In the genomic region with DNA sequence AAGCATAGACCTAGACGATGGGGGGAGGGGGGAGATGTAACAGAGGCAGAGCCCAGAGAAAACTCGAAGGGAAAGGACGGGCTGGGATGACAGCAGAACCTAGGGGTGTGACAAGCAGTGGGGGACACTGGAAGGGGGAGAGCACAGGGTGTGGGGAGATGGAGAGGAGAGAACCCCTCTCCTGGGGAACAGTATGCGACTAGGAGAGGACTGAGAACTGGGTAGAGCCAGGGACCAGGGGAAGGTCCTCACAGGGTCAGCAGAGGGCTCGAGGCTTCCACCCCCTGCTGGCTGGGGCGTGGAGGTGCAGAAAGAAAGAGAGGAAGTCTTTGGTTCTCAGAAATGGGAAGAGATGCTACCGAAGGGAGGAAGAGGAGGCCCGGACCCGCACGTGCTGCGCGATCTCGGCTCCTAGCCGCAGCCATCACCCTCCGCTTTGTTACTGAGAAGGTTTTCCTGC, we compare ENCODE assay signal across 8 mouse cellular contexts. TPM values are rescaled to one million over a fixed set of nuclear protein-coding genes. Genes with fewer than 3 reads are reported as not detected.
A peak's percentile ranks its signal among the peaks of the same experiment; 100 is the strongest.
DNase-seq lines count a peak whose midpoint lies in the region; ATAC-seq and TF ChIP-seq lines count a peak whose summit lies in the region.

No protein-coding gene starts in this region.

- no peaks in the 10 kb centered on the region for H3K9me3 ChIP-seq in MEL (replicated peaks; ENCODE audit: insufficient read depth, low read length)
- H3K9me3 ChIP-seq in heart, embryonic 15.5 days (replicated peaks), result no peaks in the 10 kb centered on the region
- H3K9me3 ChIP-seq in limb, embryonic 12.5 days, result no peaks in the 10 kb centered on the region
- no peaks in the 10 kb centered on the region for H3K9me3 ChIP-seq in midbrain, embryonic 12.5 days
- no peaks in the 10 kb centered on the region for H3K9me3 ChIP-seq in stomach, postnatal 0 days (ENCODE audit: control insufficient read depth, low read length)

- peak overlapping the region; percentile 17 to 56 for H3K4me3 ChIP-seq in MEL (ENCODE audit: control insufficient read depth in 1 of 2, insufficient read depth in 1 of 2, low read depth in 2 of 2, low read length in 2 of 2)
- H3K4me3 ChIP-seq in heart, embryonic 15.5 days, result peak overlapping the region; percentile 21
- H3K4me3 ChIP-seq in limb, embryonic 12.5 days (replicated peaks), result peak overlapping the region; percentile 19; the same call in 1 of the 2 replicates
- H3K4me3 ChIP-seq in midbrain, embryonic 12.5 days, result peak overlapping the region; percentile 21
- no peak overlapping the region for H3K4me3 ChIP-seq in stomach, postnatal 0 days (ENCODE audit: low read depth, low read length)

- peaks cover 0 to 2% of the 10 kb centered on the region in 2 experiments; a peak in 2 of 4 replicates for H3K36me3 ChIP-seq in MEL (ENCODE audit: control insufficient read depth in 1 of 2, insufficient read depth in 2 of 2, low read length in 2 of 2)
- no peaks in the 10 kb centered on the region for H3K36me3 ChIP-seq in heart, embryonic 15.5 days
- no peaks in the 10 kb centered on the region for H3K36me3 ChIP-seq in limb, embryonic 12.5 days
- H3K36me3 ChIP-seq in midbrain, embryonic 12.5 days, result no peaks in the 10 kb centered on the region
- no peaks in the 10 kb centered on the region for H3K36me3 ChIP-seq in stomach, postnatal 0 days (ENCODE audit: control insufficient read depth, insufficient read depth, low read length)

- TF ChIP-seq RAD21 in MEL (IDR thresholded peaks at IDR 0.05; ENCODE audit: low read depth, low read length), result peak; percentile 38

- H3K9ac ChIP-seq in MEL (ENCODE audit: control insufficient read depth, low read depth, low read length, poor library complexity, severe bottlenecking), result peak overlapping the region; percentile 59
- H3K9ac ChIP-seq in heart, embryonic 15.5 days, result no peak overlapping the region
- H3K9ac ChIP-seq in limb, embryonic 12.5 days (replicated peaks), result no peak overlapping the region
- peak overlapping the region; percentile 28; the same call in 1 of the 2 replicates for H3K9ac ChIP-seq in midbrain, embryonic 12.5 days (replicated peaks)
- H3K9ac ChIP-seq in stomach, postnatal 0 days (ENCODE audit: low read length), result no peak overlapping the region

- peak; percentile 62 to 64 for DNase-seq in cerebellum, adult 18-20 months
- no peak for DNase-seq in cerebellum, adult 11 months
- DNase-seq in MEL (ENCODE audit: low read depth, low spot score), result peak; percentile 86
- peak; percentile 82 for DNase-seq in embryo, embryonic 10 days (ENCODE audit: low spot score)
- no peak for DNase-seq in stomach, postnatal 0 days (ENCODE audit: low spot score)

- H3K79me2 ChIP-seq in MEL (ENCODE audit: control insufficient read depth, insufficient read depth, low read length, poor library complexity), result no peaks in the 10 kb centered on the region; the same call in 1 of the 2 replicates

- TF ChIP-seq EP300 in MEL (IDR thresholded peaks at IDR 0.05; ENCODE audit: low read depth in 1 of 2, low read length in 2 of 2), result no peak
- no peak for TF ChIP-seq EP300 in stomach, postnatal 0 days (optimal IDR thresholded peaks at IDR 0.05)

- 2% methylated on average over 14 of the region's 15 CpGs for WGBS in heart, embryonic 15.5 days
- WGBS in limb, embryonic 12.5 days, result 1% methylated on average over 15 of the region's 15 CpGs
- WGBS in midbrain, embryonic 12.5 days, result 0% methylated on average over 14 of the region's 15 CpGs
- 1% methylated on average over 15 of the region's 15 CpGs for WGBS in stomach, postnatal 0 days

- no peak for ATAC-seq in heart, embryonic 15.5 days (replicated peaks; ENCODE audit: insufficient number of reproducible peaks, insufficient read depth, low FRiP score, low read depth)
- ATAC-seq in limb, embryonic 12.5 days (ENCODE audit: insufficient number of reproducible peaks, insufficient read depth, low FRiP score, low TSS enrichment, low read depth), result no peak
- ATAC-seq in midbrain, embryonic 12.5 days (ENCODE audit: low FRiP score, low read depth), result 0 out of 2 replicates have a peak, but pooled peaks have one; percentile 3
- no peak for ATAC-seq in stomach, postnatal 0 days (ENCODE audit: low FRiP score, low TSS enrichment)

- no peaks in the 10 kb centered on the region; a peak in 1 of 4 replicates for H3K27me3 ChIP-seq in MEL (ENCODE audit: control insufficient read depth in 1 of 2, insufficient read depth in 2 of 2, low read length in 2 of 2)
- peaks cover 80% of the 10 kb centered on the region for H3K27me3 ChIP-seq in heart, embryonic 15.5 days
- peaks cover 92% of the 10 kb centered on the region for H3K27me3 ChIP-seq in limb, embryonic 12.5 days
- H3K27me3 ChIP-seq in midbrain, embryonic 12.5 days, result peaks cover 77% of the 10 kb centered on the region
- peaks cover 26% of the 10 kb centered on the region; the same call in 1 of the 2 replicates for H3K27me3 ChIP-seq in stomach, postnatal 0 days (ENCODE audit: control insufficient read depth, insufficient read depth, low read length)

- peak in 1 of 2 experiments; percentile 61; a peak in 2 of 4 replicates for TF ChIP-seq POLR2A in MEL (IDR thresholded peaks at IDR 0.05; ENCODE audit: control insufficient read depth in 1 of 2, insufficient read depth in 1 of 2, low read depth in 1 of 2, low read length in 2 of 2, poor library complexity in 1 of 2)

- H3K27ac ChIP-seq in MEL (ENCODE audit: control insufficient read depth, low read depth, low read length), result peak overlapping the region; percentile 58
- H3K27ac ChIP-seq in heart, embryonic 15.5 days, result no peak overlapping the region
- no peak overlapping the region for H3K27ac ChIP-seq in limb, embryonic 12.5 days
- no peak overlapping the region for H3K27ac ChIP-seq in midbrain, embryonic 12.5 days (replicated peaks)
- no peak overlapping the region for H3K27ac ChIP-seq in stomach, postnatal 0 days (replicated peaks)

- peak; percentile 79 to 81 (median 81) for TF ChIP-seq CTCF in MEL (IDR thresholded peaks at IDR 0.05 in 2 of 3, conservative IDR thresholded peaks at IDR 0.05 in 1 of 3; ENCODE audit: control insufficient read depth in 1 of 3, insufficient read depth in 1 of 3, low read depth in 2 of 3, low read length in 3 of 3, poor library complexity in 1 of 3, severe bottlenecking in 1 of 3)
- TF ChIP-seq CTCF in stomach, postnatal 0 days (IDR thresholded peaks at IDR 0.05; ENCODE audit: low read depth), result peak; percentile 70

- H3K4me2 ChIP-seq in heart, embryonic 15.5 days, result peak overlapping the region; percentile 46
- peak overlapping the region; percentile 33 for H3K4me2 ChIP-seq in limb, embryonic 12.5 days
- peak overlapping the region; percentile 69 for H3K4me2 ChIP-seq in midbrain, embryonic 12.5 days (replicated peaks)
- no peak overlapping the region for H3K4me2 ChIP-seq in stomach, postnatal 0 days (replicated peaks; ENCODE audit: low read depth)

- H3K4me1 ChIP-seq in MEL (ENCODE audit: control insufficient read depth in 1 of 2, insufficient read depth in 2 of 2, low read length in 2 of 2), result peaks cover 0 to 16% of the 10 kb centered on the region in 2 experiments; a peak in 3 of 4 replicates
- H3K4me1 ChIP-seq in heart, embryonic 15.5 days (replicated peaks), result peaks cover 25% of the 10 kb centered on the region
- peaks cover 25% of the 10 kb centered on the region for H3K4me1 ChIP-seq in limb, embryonic 12.5 days (replicated peaks)
- H3K4me1 ChIP-seq in midbrain, embryonic 12.5 days, result peaks cover 46% of the 10 kb centered on the region
- no peaks in the 10 kb centered on the region; the same call in 1 of the 2 replicates for H3K4me1 ChIP-seq in stomach, postnatal 0 days (replicated peaks; ENCODE audit: control insufficient read depth, insufficient read depth)

TF ChIP-seq in MEL, 35 proteins besides CTCF, POLR2A, EP300 and RAD21 (continues in another document):
- peak; percentile 38; the same call in 1 of the 2 replicates for TF ChIP-seq SIN3A (IDR thresholded peaks at IDR 0.05; ENCODE audit: low read length)

RNA-seq across cellular contexts. Expression of a gene that starts 1.8 kb away (rescaled TPM):
- total RNA-seq in MEL (2012; rRNA removed), result 0.73 and 0.75 TPM in 2 replicates
- 1 to 10 TPM in 1 of 2 experiments, not detected in 1; 6.4 TPM for polyA plus RNA-seq in MEL (2012; ENCODE audit: insufficient read depth in 1 of 2, insufficient read length in 2 of 2, low read depth in 1 of 2, low replicate concordance in 2 of 2, missing spikeins in 1 of 2)
- polyA plus RNA-seq in heart, embryonic 15.5 days (2015; fragmentation: Nextera tagmentation; extraction: Ambion mirVana), result 0.49 and 1.9 TPM in 2 replicates
- 2.7 and 2.9 TPM in 2 replicates for polyA plus RNA-seq in limb, embryonic 12.5 days (2016; fragmentation: Nextera tagmentation; extraction: Ambion mirVana)
- polyA plus RNA-seq in midbrain, embryonic 12.5 days (2016; fragmentation: Nextera tagmentation; extraction: Ambion mirVana), result 44.0 and 63.7 TPM in 2 replicates
- polyA plus RNA-seq in stomach, postnatal 0 days (2015; fragmentation: Nextera tagmentation; extraction: Ambion mirVana), result 0.52 and 0.67 TPM in 2 replicates

RNA-seq across cellular contexts. Expression of a gene that starts 39.1 kb away (rescaled TPM):
- total RNA-seq in MEL (2012; rRNA removed), result 25.2 and 28.2 TPM in 2 replicates
- polyA plus RNA-seq in MEL (2012; ENCODE audit: insufficient read depth in 1 of 2, insufficient read length in 2 of 2, low read depth in 1 of 2, low replicate concordance in 2 of 2, missing spikeins in 1 of 2), result 10 to 100 TPM in 1 of 2 experiments, not detected in 1; 36.6 TPM
- 6.6 and 9.5 TPM in 2 replicates for polyA plus RNA-seq in heart, embryonic 15.5 days (2015; fragmentation: Nextera tagmentation; extraction: Ambion mirVana)
- 12.2 and 13.6 TPM in 2 replicates for polyA plus RNA-seq in limb, embryonic 12.5 days (2016; fragmentation: Nextera tagmentation; extraction: Ambion mirVana)
- polyA plus RNA-seq in midbrain, embryonic 12.5 days (2016; fragmentation: Nextera tagmentation; extraction: Ambion mirVana), result 11.7 and 12.2 TPM in 2 replicates
- polyA plus RNA-seq in stomach, postnatal 0 days (2015; fragmentation: Nextera tagmentation; extraction: Ambion mirVana), result 20.0 and 20.2 TPM in 2 replicates

RNA-seq across cellular contexts. Expression of a gene that starts 39.9 kb away (rescaled TPM):
- total RNA-seq in MEL (2012; rRNA removed), result 8.4 and 9.5 TPM in 2 replicates
- polyA plus RNA-seq in MEL (2012; ENCODE audit: insufficient read depth in 1 of 2, insufficient read length in 2 of 2, low read depth in 1 of 2, low replicate concordance in 2 of 2, missing spikeins in 1 of 2), result 10 to 100 TPM in 1 of 2 experiments, not detected in 1; 14.8 TPM
- 1.7 and 2.9 TPM in 2 replicates for polyA plus RNA-seq in heart, embryonic 15.5 days (2015; fragmentation: Nextera tagmentation; extraction: Ambion mirVana)
- 3.1 and 3.4 TPM in 2 replicates for polyA plus RNA-seq in limb, embryonic 12.5 days (2016; fragmentation: Nextera tagmentation; extraction: Ambion mirVana)
- polyA plus RNA-seq in midbrain, embryonic 12.5 days (2016; fragmentation: Nextera tagmentation; extraction: Ambion mirVana), result 2.3 and 2.5 TPM in 2 replicates
- polyA plus RNA-seq in stomach, postnatal 0 days (2015; fragmentation: Nextera tagmentation; extraction: Ambion mirVana), result 1.1 and 1.2 TPM in 2 replicates

RNA-seq across cellular contexts. Expression of a gene that starts 56.3 kb away (rescaled TPM):
- 59.8 and 61.5 TPM in 2 replicates for total RNA-seq in MEL (2012; rRNA removed)
- 100 to 1,000 TPM in 1 of 2 experiments, 10 to 100 TPM in 1; 86.6 to 149 TPM for polyA plus RNA-seq in MEL (2012; ENCODE audit: insufficient read depth in 1 of 2, insufficient read length in 2 of 2, low read depth in 1 of 2, low replicate concordance in 2 of 2, missing spikeins in 1 of 2)
- 6.6 and 9.8 TPM in 2 replicates for polyA plus RNA-seq in heart, embryonic 15.5 days (2015; fragmentation: Nextera tagmentation; extraction: Ambion mirVana)
- polyA plus RNA-seq in limb, embryonic 12.5 days (2016; fragmentation: Nextera tagmentation; extraction: Ambion mirVana), result 16.9 and 19.4 TPM in 2 replicates
- polyA plus RNA-seq in midbrain, embryonic 12.5 days (2016; fragmentation: Nextera tagmentation; extraction: Ambion mirVana), result 17.9 and 19.0 TPM in 2 replicates
- 5.1 and 5.3 TPM in 2 replicates for polyA plus RNA-seq in stomach, postnatal 0 days (2015; fragmentation: Nextera tagmentation; extraction: Ambion mirVana)

Comparison
In these comparisons a context has a peak if more than half of its experiments do, and no peak if none do; other contexts are left out.
1. DNase-seq: peak in cerebellum, adult 18-20 months (2 of 2), MEL (single experiment) and embryo, embryonic 10 days (single experiment); none in cerebellum, adult 11 months (single experiment) and stomach, postnatal 0 days (single experiment).
2. H3K9ac ChIP-seq: peak in MEL (single experiment) and midbrain, embryonic 12.5 days (single experiment); none in heart, embryonic 15.5 days (single experiment), limb, embryonic 12.5 days (single experiment) and stomach, postnatal 0 days (single experiment).